Mouse (Mus musculus) heart, embryonic 12.5 days (tissue): ENCODE results near the gene Lbp. TPM values are rescaled to one million over a fixed set of nuclear protein-coding genes. Genes with fewer than 3 reads are reported as not detected.

ENCODE experiments used
- ATAC-seq: fragments of 200-750 bp; cut with Nextera tagmentation; 2 replicates; pipeline ENCODE4 v1.8.0; 2017; ENCODE audit warnings: moderate TSS enrichment, moderate library complexity; ENCODE audit not compliant: insufficient number of reproducible peaks, low FRiP score
- H3K27ac ChIP-seq: fragments of 300-500 bp; sonication (generic); 2 replicates; pipeline ENCODE4 v1.5.1; 2016; ENCODE audit warnings: mild to moderate bottlenecking, moderate library complexity; ENCODE audit not compliant: poor library complexity, severe bottlenecking
- H3K27me3 ChIP-seq: fragments of 300-500 bp; sonication (generic); replicated peaks from 2 replicates; pipeline ENCODE4 v1.6.1; 2016; ENCODE audit warnings: mild to moderate bottlenecking, moderate library complexity
- H3K36me3 ChIP-seq: fragments of 300-500 bp; sonication (generic); 2 replicates; pipeline ENCODE4 v1.6.1; 2016; ENCODE audit warnings: mild to moderate bottlenecking, moderate library complexity
- H3K4me1 ChIP-seq: fragments of 300-500 bp; sonication (generic); replicated peaks from 2 replicates; pipeline ENCODE4 v1.6.1; 2016; ENCODE audit warnings: mild to moderate bottlenecking
- H3K4me2 ChIP-seq: fragments of 300-500 bp; sonication (generic); 2 replicates; pipeline ENCODE4 v1.6.1; 2016; ENCODE audit warnings: mild to moderate bottlenecking, moderate library complexity
- H3K4me3 ChIP-seq: fragments of 300-500 bp; sonication (generic); 2 replicates; pipeline ENCODE4 v1.5.1; 2016; ENCODE audit warnings: mild to moderate bottlenecking
- H3K9ac ChIP-seq: fragments of 300-500 bp; sonication (generic); 2 replicates; pipeline ENCODE4 v1.6.1; 2016; ENCODE audit warnings: mild to moderate bottlenecking, moderate library complexity
- H3K9me3 ChIP-seq: fragments of 300-500 bp; sonication (generic); replicated peaks from 2 replicates; pipeline ENCODE4 v1.6.1; 2016; ENCODE audit warnings: mild to moderate bottlenecking, moderate library complexity
- WGBS: fragments of 180-500 bp; shearing (Covaris S2); methylation state at CpG from one replicate; pipeline ENCODE4 v1.1.7; 2016; 5-methylcytosine and 5-hydroxymethylcytosine counted together
- polyA plus RNA-seq: library from polyadenylated mRNA; unstranded; fragments of >200 nt; fragmentation: Nextera tagmentation; extraction: Ambion mirVana; gene quantifications from 2 replicates; pipeline ENCODE4 v1.2.1, GENCODE M21; 2016

The Lbp gene
- polyA plus RNA-seq, 1 experiment from 2014 or later: 13.3 TPM

GRCm38 (mm10) chr2:158339948-158340564 is 33.8 kb downstream of the Lbp start:
- Histone ChIP-seq H3K27ac (no peak overlapping the region), H3K27me3 (0 out of 2 replicates have a peak, but pooled peaks cover 5% of the 10 kb centered on the region), H3K9ac (no peak overlapping the region), H3K4me2 (no peak overlapping the region), H3K4me3 (no peak overlapping the region), H3K9me3 (no peaks in the 10 kb centered on the region), H3K36me3 (no peaks in the 10 kb centered on the region), H3K4me1 (no peaks in the 10 kb centered on the region)
- 38% methylated on average over 11 of the region's 11 CpGs for WGBS
- no peak for ATAC-seq

GRCm38 (mm10) chr2:158341324-158341723 is 35.0 kb downstream of the Lbp start:
- H3K4me1 ChIP-seq: no peaks in the 10 kb centered on the region
- ATAC-seq: no peak
- no peaks in the 10 kb centered on the region for H3K9me3 ChIP-seq
- H3K4me2 ChIP-seq: no peak overlapping the region
- H3K27me3 ChIP-seq: 0 out of 2 replicates have a peak, but pooled peaks cover 5% of the 10 kb centered on the region
- 52% methylated on average over 2 of the region's 2 CpGs for WGBS
- H3K27ac ChIP-seq: no peak overlapping the region
- H3K4me3 ChIP-seq: no peak overlapping the region
- no peak overlapping the region for H3K9ac ChIP-seq
- H3K36me3 ChIP-seq: no peaks in the 10 kb centered on the region

- H3K27me3 ChIP-seq: 0 out of 2 replicates have a peak, but pooled peaks cover 5% of the 10 kb centered on the region
- no peaks in the 10 kb centered on the region for H3K4me1 ChIP-seq
- H3K4me2 ChIP-seq: no peak overlapping the region
- ATAC-seq: no peak
- no peak overlapping the region for H3K27ac ChIP-seq
- no peaks in the 10 kb centered on the region for H3K36me3 ChIP-seq
- no peak overlapping the region for H3K9ac ChIP-seq
- H3K9me3 ChIP-seq: no peaks in the 10 kb centered on the region
- 82% methylated on average over 5 of the region's 5 CpGs for WGBS
- H3K4me3 ChIP-seq: no peak overlapping the region
These were observed 37.2 kb downstream of the Lbp start for GRCm38 (mm10) chr2:158343495-158343894.

GRCm38 (mm10) chr2:158346467-158346866 is 40.2 kb downstream of the Lbp start:
- no peak overlapping the region for H3K9ac ChIP-seq
- no peak for ATAC-seq
- H3K27ac ChIP-seq: no peak overlapping the region
- no peaks in the 10 kb centered on the region for H3K9me3 ChIP-seq
- H3K4me1 ChIP-seq: no peaks in the 10 kb centered on the region
- H3K36me3 ChIP-seq: no peaks in the 10 kb centered on the region
- no peak overlapping the region for H3K4me2 ChIP-seq
- WGBS: 65% methylated on average over 6 of the region's 6 CpGs
- H3K27me3 ChIP-seq: 0 out of 2 replicates have a peak, but pooled peaks cover 5% of the 10 kb centered on the region
- no peak overlapping the region for H3K4me3 ChIP-seq

GRCm38 (mm10) chr2:158347868-158348267 is 41.6 kb downstream of the Lbp start:
- WGBS: 4% methylated on average over 6 of the region's 6 CpGs

GRCm38 (mm10) chr2:158352801-158353520 is 46.7 kb downstream of the Lbp start:
- ATAC-seq: no peak
- Histone ChIP-seq H3K9ac (no peak overlapping the region), H3K36me3 (peaks cover 53% of the 10 kb centered on the region), H3K27ac (no peak overlapping the region), H3K4me1 (no peaks in the 10 kb centered on the region; the same call in 1 of the 2 replicates), H3K9me3 (no peaks in the 10 kb centered on the region), H3K4me3 (no peak overlapping the region), H3K4me2 (no peak overlapping the region), H3K27me3 (no peaks in the 10 kb centered on the region)
- 71% methylated on average over 3 of the region's 3 CpGs for WGBS

More at GRCm38 (mm10) chr2:158347868-158348267, 41.6 kb downstream of the Lbp start:
- ATAC-seq: no peak
- Histone ChIP-seq H3K27me3 (no peaks in the 10 kb centered on the region), H3K4me3 (no peak overlapping the region), H3K9ac (no peak overlapping the region), H3K9me3 (no peaks in the 10 kb centered on the region), H3K27ac (no peak overlapping the region), H3K36me3 (0 out of 2 replicates have a peak, but pooled peaks cover 8% of the 10 kb centered on the region), H3K4me1 (no peaks in the 10 kb centered on the region), H3K4me2 (no peak overlapping the region)

GRCm38 (mm10) chr2:158354348-158355114 is 48.2 kb downstream of the Lbp start:
- no peak overlapping the region for H3K4me2 ChIP-seq
- no peaks in the 10 kb centered on the region for H3K9me3 ChIP-seq
- no peak for ATAC-seq
- peaks cover 14% of the 10 kb centered on the region for H3K4me1 ChIP-seq
- no peak overlapping the region for H3K4me3 ChIP-seq
- H3K27me3 ChIP-seq: no peaks in the 10 kb centered on the region
- no peak overlapping the region for H3K9ac ChIP-seq
- H3K27ac ChIP-seq: no peak overlapping the region
- peaks cover 69% of the 10 kb centered on the region for H3K36me3 ChIP-seq
- WGBS: 78% methylated on average over 7 of the region's 7 CpGs

GRCm38 (mm10) chr2:158355238-158355637 is 48.9 kb downstream of the Lbp start:
- Histone ChIP-seq H3K9me3 (no peaks in the 10 kb centered on the region), H3K36me3 (peaks cover 76% of the 10 kb centered on the region), H3K4me3 (no peak overlapping the region), H3K4me1 (peaks cover 21% of the 10 kb centered on the region), H3K9ac (no peak overlapping the region), H3K4me2 (no peak overlapping the region), H3K27ac (no peak overlapping the region), H3K27me3 (no peaks in the 10 kb centered on the region)
- WGBS: 89% methylated on average over 2 of the region's 2 CpGs
- no peak for ATAC-seq

GRCm38 (mm10) chr2:158356121-158356520 is 49.8 kb downstream of the Lbp start:
- Histone ChIP-seq H3K4me2 (no peak overlapping the region), H3K36me3 (peaks cover 79% of the 10 kb centered on the region), H3K4me3 (no peak overlapping the region), H3K9me3 (no peaks in the 10 kb centered on the region), H3K27me3 (no peaks in the 10 kb centered on the region), H3K9ac (no peak overlapping the region), H3K4me1 (peaks cover 27% of the 10 kb centered on the region), H3K27ac (no peak overlapping the region)
- 85% methylated on average over 5 of the region's 5 CpGs for WGBS
- no peak for ATAC-seq

- H3K4me2 ChIP-seq: peak overlapping the region; percentile 91
- H3K4me1 ChIP-seq: peaks cover 27% of the 10 kb centered on the region
- H3K36me3 ChIP-seq: peaks cover 56% of the 10 kb centered on the region
- H3K9me3 ChIP-seq: no peaks in the 10 kb centered on the region
- peak overlapping the region; percentile 86 for H3K4me3 ChIP-seq
- WGBS: 73% methylated on average over 12 of the region's 12 CpGs
- no peak for ATAC-seq
- no peak overlapping the region; the same call in 1 of the 2 replicates for H3K27ac ChIP-seq
- peak overlapping the region; percentile 94 for H3K9ac ChIP-seq
- H3K27me3 ChIP-seq: 0 out of 2 replicates have a peak, but pooled peaks cover 4% of the 10 kb centered on the region
These were observed 53.7 kb downstream of the Lbp start for GRCm38 (mm10) chr2:158359757-158360620.
